Comparison of ENCODE assay signal across 27 mouse cellular contexts in genomic region chr15:77387462-77387861, GRCm38 (mm10). TPM values are rescaled to one million over a fixed set of nuclear protein-coding genes. Genes with fewer than 3 reads are reported as not detected.
DNase-seq lines count a peak whose midpoint lies in the region; ATAC-seq and TF ChIP-seq lines count a peak whose summit lies in the region.
"Had no signal": no experiment of that assay in that cellular context is flagged by ENCODE, and none has a peak within 500 bp of the region (broad histone marks: within the 10 kb centered on the region; RNA-seq: fewer than 3 reads in every experiment).

No protein-coding gene starts in this region.

- H3K27ac ChIP-seq in kidney, embryonic 14.5 days (ENCODE audit: low read depth, low read length) = no peak overlapping the region
- H3K27ac ChIP-seq in liver, embryonic 16.5 days (ENCODE audit: low read length) = no peak overlapping the region
- H3K27ac ChIP-seq in liver, embryonic 12.5 days = no peak overlapping the region
- H3K27ac ChIP-seq in kidney, embryonic 16.5 days (ENCODE audit: low read length) = no peak overlapping the region
- H3K27ac ChIP-seq in stomach, postnatal 0 days (replicated peaks) = no peak overlapping the region
- H3K27ac ChIP-seq: embryonic facial prominence, embryonic 10.5 days; forebrain, embryonic 15.5 days; heart, embryonic 10.5 days; hindbrain, embryonic 15.5 days; liver, embryonic 14.5 days; neural tube, embryonic 13.5 days had no signal

- H3K4me1 ChIP-seq in kidney, embryonic 14.5 days (ENCODE audit: control insufficient read depth, insufficient read depth, low read length) = no peaks in the 10 kb centered on the region
- H3K4me1 ChIP-seq in liver, embryonic 16.5 days (ENCODE audit: control insufficient read depth, low read depth, low read length) = no peaks in the 10 kb centered on the region; the same call in none of the 2 replicates
- H3K4me1 ChIP-seq in liver, embryonic 12.5 days = no peaks in the 10 kb centered on the region
- H3K4me1 ChIP-seq in kidney, embryonic 16.5 days (ENCODE audit: insufficient read depth, low read length) = no peaks in the 10 kb centered on the region
- no peaks in the 10 kb centered on the region for H3K4me1 ChIP-seq in stomach, postnatal 0 days (replicated peaks; ENCODE audit: control insufficient read depth, insufficient read depth)
- H3K4me1 ChIP-seq: embryonic facial prominence, embryonic 10.5 days; forebrain, embryonic 15.5 days; heart, embryonic 10.5 days; hindbrain, embryonic 15.5 days; neural tube, embryonic 13.5 days had no signal

- no peak for TF ChIP-seq CTCF in stomach, postnatal 0 days (IDR thresholded peaks at IDR 0.05; ENCODE audit: low read depth)

- H3K9me3 ChIP-seq in kidney, embryonic 14.5 days (ENCODE audit: control insufficient read depth, low read length) = no peaks in the 10 kb centered on the region
- H3K9me3 ChIP-seq in liver, embryonic 16.5 days (replicated peaks; ENCODE audit: control insufficient read depth, low read length) = no peaks in the 10 kb centered on the region
- no peaks in the 10 kb centered on the region for H3K9me3 ChIP-seq in liver, embryonic 12.5 days (replicated peaks)
- H3K9me3 ChIP-seq in kidney, embryonic 16.5 days (ENCODE audit: low read length) = no peaks in the 10 kb centered on the region
- no peaks in the 10 kb centered on the region for H3K9me3 ChIP-seq in stomach, postnatal 0 days (ENCODE audit: control insufficient read depth, low read length)
- H3K9me3 ChIP-seq: embryonic facial prominence, embryonic 10.5 days; forebrain, embryonic 15.5 days; heart, embryonic 10.5 days; hindbrain, embryonic 15.5 days; neural tube, embryonic 13.5 days had no signal

- H3K36me3 ChIP-seq in kidney, embryonic 14.5 days (ENCODE audit: control insufficient read depth, insufficient read depth, low read length) = no peaks in the 10 kb centered on the region
- no peaks in the 10 kb centered on the region for H3K36me3 ChIP-seq in liver, embryonic 16.5 days (ENCODE audit: control insufficient read depth, insufficient read depth)
- no peaks in the 10 kb centered on the region for H3K36me3 ChIP-seq in liver, embryonic 12.5 days
- H3K36me3 ChIP-seq in kidney, embryonic 16.5 days (ENCODE audit: insufficient read depth, low read length) = no peaks in the 10 kb centered on the region
- no peaks in the 10 kb centered on the region for H3K36me3 ChIP-seq in stomach, postnatal 0 days (ENCODE audit: control insufficient read depth, insufficient read depth, low read length)
- H3K36me3 ChIP-seq: embryonic facial prominence, embryonic 10.5 days; forebrain, embryonic 15.5 days; heart, embryonic 10.5 days; hindbrain, embryonic 15.5 days; neural tube, embryonic 13.5 days had no signal

- TF ChIP-seq EP300 in stomach, postnatal 0 days (optimal IDR thresholded peaks at IDR 0.05) = no peak

- WGBS in kidney, embryonic 14.5 days = 78% methylated on average over 2 of the region's 2 CpGs
- WGBS in liver, embryonic 16.5 days (ENCODE audit: insufficient replicate concordance) = 63% methylated on average over 2 of the region's 2 CpGs
- WGBS in liver, embryonic 12.5 days (ENCODE audit: insufficient replicate concordance) = 54% methylated on average over 2 of the region's 2 CpGs
- 84% methylated on average over 2 of the region's 2 CpGs for WGBS in kidney, embryonic 16.5 days
- WGBS in stomach, postnatal 0 days = 85% methylated on average over 2 of the region's 2 CpGs

- no peak overlapping the region for H3K9ac ChIP-seq in kidney, embryonic 14.5 days (ENCODE audit: low read depth, low read length)
- H3K9ac ChIP-seq in liver, embryonic 16.5 days (ENCODE audit: low read depth, low read length) = no peak overlapping the region
- no peak overlapping the region for H3K9ac ChIP-seq in liver, embryonic 12.5 days
- no peak overlapping the region for H3K9ac ChIP-seq in kidney, embryonic 16.5 days (replicated peaks; ENCODE audit: low read length)
- no peak overlapping the region for H3K9ac ChIP-seq in stomach, postnatal 0 days (ENCODE audit: low read length)
- H3K9ac ChIP-seq: forebrain, embryonic 15.5 days; hindbrain, embryonic 15.5 days; liver, embryonic 14.5 days; neural tube, embryonic 13.5 days had no signal

- ATAC-seq in kidney, embryonic 14.5 days (ENCODE audit: low FRiP score, low TSS enrichment) = no peak
- peak; percentile 55 for ATAC-seq in liver, embryonic 16.5 days (ENCODE audit: low read depth)
- no peak for ATAC-seq in liver, embryonic 12.5 days
- ATAC-seq in kidney, embryonic 16.5 days (ENCODE audit: low FRiP score, low TSS enrichment) = 0 out of 2 replicates have a peak, but pooled peaks have one; percentile 12
- ATAC-seq in stomach, postnatal 0 days (ENCODE audit: low FRiP score, low TSS enrichment) = peak; percentile 63
- ATAC-seq: CD4-positive, CD25-positive, alpha-beta regulatory T cell, adult 4 months; forebrain, embryonic 15.5 days; lung, postnatal 0 days; midbrain, embryonic 16.5 days had no signal

- peak; percentile 37 for DNase-seq in kidney, adult 18-20 months
- DNase-seq in stomach, postnatal 0 days (ENCODE audit: low spot score) = peak; percentile 23
- DNase-seq in frontal cortex, postnatal 25 days (ENCODE audit: low spot score in 2 of 2) = no peak
- DNase-seq in lung, postnatal 36 days = no peak
- DNase-seq: adrenal gland, adult 2 months; cerebellum, adult 11-12 months; cerebellum, postnatal 10 days; gastrocnemius, postnatal 10 days; layer of hippocampus, postnatal 36 days; thymus, postnatal 14 days had no signal

- H3K4me3 ChIP-seq in kidney, embryonic 14.5 days (ENCODE audit: low read length) = no peak overlapping the region
- H3K4me3 ChIP-seq in liver, embryonic 16.5 days (ENCODE audit: low read depth, low read length) = no peak overlapping the region
- no peak overlapping the region for H3K4me3 ChIP-seq in liver, embryonic 12.5 days
- H3K4me3 ChIP-seq in kidney, embryonic 16.5 days (ENCODE audit: low read length) = no peak overlapping the region
- H3K4me3 ChIP-seq in stomach, postnatal 0 days (ENCODE audit: low read depth, low read length) = no peak overlapping the region
- H3K4me3 ChIP-seq: embryonic facial prominence, embryonic 10.5 days; forebrain, embryonic 15.5 days; heart, embryonic 10.5 days; hindbrain, embryonic 15.5 days; myocyte; neural tube, embryonic 13.5 days had no signal

- H3K27me3 ChIP-seq in kidney, embryonic 14.5 days (ENCODE audit: control insufficient read depth, insufficient read depth, low read length) = no peaks in the 10 kb centered on the region
- H3K27me3 ChIP-seq in liver, embryonic 16.5 days (ENCODE audit: control insufficient read depth, insufficient read depth, low read depth, low read length) = no peaks in the 10 kb centered on the region
- no peaks in the 10 kb centered on the region for H3K27me3 ChIP-seq in liver, embryonic 12.5 days (replicated peaks)
- H3K27me3 ChIP-seq in kidney, embryonic 16.5 days (ENCODE audit: insufficient read depth, low read length) = no peaks in the 10 kb centered on the region; the same call in 1 of the 2 replicates
- H3K27me3 ChIP-seq in stomach, postnatal 0 days (ENCODE audit: control insufficient read depth, insufficient read depth, low read length) = no peaks in the 10 kb centered on the region
- H3K27me3 ChIP-seq: forebrain, embryonic 15.5 days; hindbrain, embryonic 15.5 days; neural tube, embryonic 13.5 days had no signal

- no peak overlapping the region for H3K4me2 ChIP-seq in kidney, embryonic 14.5 days (replicated peaks; ENCODE audit: low read depth, low read length)
- no peak overlapping the region for H3K4me2 ChIP-seq in liver, embryonic 16.5 days (ENCODE audit: low read depth, low read length)
- no peak overlapping the region for H3K4me2 ChIP-seq in liver, embryonic 12.5 days
- no peak overlapping the region for H3K4me2 ChIP-seq in kidney, embryonic 16.5 days (replicated peaks; ENCODE audit: low read depth, low read length)
- H3K4me2 ChIP-seq in stomach, postnatal 0 days (replicated peaks; ENCODE audit: low read depth) = no peak overlapping the region
- H3K4me2 ChIP-seq: forebrain, embryonic 15.5 days; hindbrain, embryonic 15.5 days; neural tube, embryonic 13.5 days had no signal

RNA-seq across cellular contexts. Expression of gene Apol7a, which starts 11.4 kb away (rescaled TPM):
- polyA plus RNA-seq in kidney, embryonic 14.5 days (2014; fragmentation: Nextera tagmentation; extraction: Ambion mirVana) = not detected in 2 replicates
- polyA plus RNA-seq in liver, embryonic 16.5 days (2015; fragmentation: Nextera tagmentation; extraction: Ambion mirVana) = 3.9 and 7.3 TPM in 2 replicates
- 0.10 and 0.11 TPM in 2 replicates for polyA plus RNA-seq in liver, embryonic 12.5 days (2016; fragmentation: Nextera tagmentation; extraction: Ambion mirVana)
- polyA plus RNA-seq in kidney, embryonic 16.5 days (2015; fragmentation: Nextera tagmentation; extraction: Ambion mirVana) = 0.19 TPM in 1 of 2 replicates, not detected in the other
- polyA plus RNA-seq in stomach, postnatal 0 days (2015; fragmentation: Nextera tagmentation; extraction: Ambion mirVana) = 12.7 and 14.5 TPM in 2 replicates
- polyA plus RNA-seq: adrenal gland, adult 2 months; CD4-positive, CD25-positive, alpha-beta regulatory T cell, adult 4 months; embryonic facial prominence, embryonic 10.5 days; forebrain, embryonic 15.5 days; heart, embryonic 10.5 days; hindbrain, embryonic 15.5 days; limb, embryonic 11.5 days; midbrain, embryonic 16.5 days had no signal

RNA-seq across cellular contexts. Expression of gene Apol9a, which starts 23.5 kb away (rescaled TPM):
- polyA plus RNA-seq in kidney, embryonic 14.5 days (2014; fragmentation: Nextera tagmentation; extraction: Ambion mirVana) = not detected in 2 replicates
- polyA plus RNA-seq in liver, embryonic 16.5 days (2015; fragmentation: Nextera tagmentation; extraction: Ambion mirVana) = 0.15 TPM in 1 of 2 replicates, not detected in the other
- not detected in 2 replicates for polyA plus RNA-seq in liver, embryonic 12.5 days (2016; fragmentation: Nextera tagmentation; extraction: Ambion mirVana)
- polyA plus RNA-seq in kidney, embryonic 16.5 days (2015; fragmentation: Nextera tagmentation; extraction: Ambion mirVana) = not detected in 2 replicates
- 2.3 and 3.1 TPM in 2 replicates for polyA plus RNA-seq in stomach, postnatal 0 days (2015; fragmentation: Nextera tagmentation; extraction: Ambion mirVana)
- polyA plus RNA-seq: embryonic facial prominence, embryonic 10.5 days; heart, embryonic 10.5 days; limb, embryonic 11.5 days; liver, embryonic 14.5 days; midbrain, embryonic 16.5 days had no signal

RNA-seq across cellular contexts. Expression of gene Apol7b, which starts 59.8 kb away (rescaled TPM):
- polyA plus RNA-seq in kidney, embryonic 14.5 days (2014; fragmentation: Nextera tagmentation; extraction: Ambion mirVana) = not detected in 2 replicates
- not detected in 2 replicates for polyA plus RNA-seq in liver, embryonic 16.5 days (2015; fragmentation: Nextera tagmentation; extraction: Ambion mirVana)
- not detected in 2 replicates for polyA plus RNA-seq in liver, embryonic 12.5 days (2016; fragmentation: Nextera tagmentation; extraction: Ambion mirVana)
- polyA plus RNA-seq in kidney, embryonic 16.5 days (2015; fragmentation: Nextera tagmentation; extraction: Ambion mirVana) = 0.12 TPM in 1 of 2 replicates, not detected in the other
- 0.15 TPM in 1 of 2 replicates, not detected in the other for polyA plus RNA-seq in stomach, postnatal 0 days (2015; fragmentation: Nextera tagmentation; extraction: Ambion mirVana)
- polyA plus RNA-seq: adrenal gland, adult 2 months; embryonic facial prominence, embryonic 10.5 days; forebrain, embryonic 15.5 days; heart, embryonic 10.5 days; heart, postnatal 0 days; hindbrain, embryonic 15.5 days; intestine, embryonic 14.5 days; limb, embryonic 11.5 days; liver, embryonic 14.5 days; lung, postnatal 0 days; midbrain, embryonic 16.5 days; myocyte; neural tube, embryonic 13.5 days had no signal

Comparison
In these comparisons a context has a peak if more than half of its experiments do, and no peak if none do; other contexts are left out.
1. ATAC-seq: peak in liver, embryonic 16.5 days (single experiment), kidney, embryonic 16.5 days (single experiment) and stomach, postnatal 0 days (single experiment); none in kidney, embryonic 14.5 days (single experiment) and liver, embryonic 12.5 days (single experiment).
2. DNase-seq: peak in kidney, adult 18-20 months (single experiment) and stomach, postnatal 0 days (single experiment); none in frontal cortex, postnatal 25 days (0 of 2) and lung, postnatal 36 days (single experiment).